9 mouse cellular contexts compared by ENCODE assay signal in the genomic region with DNA sequence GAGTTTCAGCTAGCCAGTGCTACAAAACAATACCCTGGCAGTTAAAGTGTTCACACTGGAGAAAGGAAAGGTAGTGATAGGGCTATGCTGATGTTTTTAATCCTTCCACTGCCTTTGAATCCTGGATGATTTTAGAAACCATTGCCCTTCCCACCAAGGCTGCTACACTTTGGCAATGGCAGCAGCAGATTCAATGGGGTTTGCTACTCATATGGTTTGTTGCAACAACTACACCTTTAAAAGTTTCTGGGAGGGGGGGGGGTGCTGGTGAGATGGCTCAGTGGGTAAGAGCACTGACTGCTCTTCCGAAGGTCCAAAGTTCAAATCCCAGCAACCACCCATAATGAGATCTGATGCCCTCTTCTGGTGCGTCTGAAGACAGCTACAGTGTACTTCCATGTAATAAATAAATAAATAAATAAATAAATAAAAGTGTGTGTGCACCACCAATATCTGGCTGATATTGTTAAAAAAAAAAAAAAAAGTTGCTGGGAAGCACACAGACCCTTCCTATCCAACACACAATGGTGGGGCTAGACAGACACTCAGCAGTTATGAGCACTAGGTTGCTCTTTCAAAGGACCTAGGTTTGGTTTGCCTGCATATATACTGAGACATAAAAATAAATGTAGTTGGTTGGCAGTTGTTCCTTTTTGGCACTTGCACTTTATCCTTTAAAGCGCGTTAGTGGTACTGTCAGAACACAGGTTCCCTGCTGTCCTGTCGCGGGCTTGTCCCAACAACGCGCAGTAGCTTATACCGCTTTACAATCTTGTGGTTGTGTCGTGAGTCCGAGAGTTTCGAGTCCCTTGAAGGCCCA. TPM values are rescaled to one million over a fixed set of nuclear protein-coding genes. Genes with fewer than 3 reads are reported as not detected.
DNase-seq lines count a peak whose midpoint lies in the region; ATAC-seq and TF ChIP-seq lines count a peak whose summit lies in the region.
"Had no signal": no experiment of that assay in that cellular context is flagged by ENCODE, and none has a peak within 500 bp of the region (broad histone marks: within the 10 kb centered on the region; RNA-seq: fewer than 3 reads in every experiment).

No protein-coding gene starts in this region.

- H3K9me3 ChIP-seq in hindbrain, embryonic 10.5 days: no peaks in the 10 kb centered on the region
- no peaks in the 10 kb centered on the region for H3K9me3 ChIP-seq in hindbrain, embryonic 11.5 days (ENCODE audit: control insufficient read depth, low read length)
- H3K9me3 ChIP-seq in hindbrain, postnatal 0 days (ENCODE audit: low read length): no peaks in the 10 kb centered on the region
- H3K9me3 ChIP-seq in liver, postnatal 0 days (ENCODE audit: low read length): no peaks in the 10 kb centered on the region

- intact Hi-C loops in gastrocnemius, postnatal 36 days (cut with DNase I): no loop called here

- ATAC-seq in hindbrain, embryonic 11.5 days (ENCODE audit: low FRiP score): no peak
- ATAC-seq in hindbrain, postnatal 0 days: no peak
- ATAC-seq in liver, postnatal 0 days: no peak

- H3K27ac ChIP-seq in hindbrain, embryonic 10.5 days: peak overlapping the region; percentile 45; the same call in 1 of the 2 replicates
- no peak overlapping the region for H3K27ac ChIP-seq in hindbrain, embryonic 11.5 days (ENCODE audit: low read depth, low read length)
- no peak overlapping the region for H3K27ac ChIP-seq in hindbrain, postnatal 0 days
- no peak overlapping the region for H3K27ac ChIP-seq in liver, postnatal 0 days (ENCODE audit: low read depth)

- H3K4me2 ChIP-seq in hindbrain, embryonic 11.5 days (replicated peaks; ENCODE audit: low read depth, low read length): no peak overlapping the region
- peak overlapping the region; percentile 90 for H3K4me2 ChIP-seq in hindbrain, postnatal 0 days (ENCODE audit: low read depth, low read length)
- H3K4me2 ChIP-seq in liver, postnatal 0 days (ENCODE audit: low read depth, low read length): peak overlapping the region; percentile 79; the same call in 1 of the 2 replicates

- no peak for DNase-seq in hindbrain, embryonic 10.5 days (ENCODE audit: low spot score)
- DNase-seq in hindbrain, embryonic 11.5 days (ENCODE audit: low spot score): no peak
- DNase-seq in ZHBTc4 (ENCODE audit: low read depth, low spot score): peak; percentile 35
- DNase-seq in hindbrain, postnatal 0 days (ENCODE audit: low spot score): no peak
- DNase-seq in liver, postnatal 0 days: no peak
- DNase-seq in thymus, postnatal 4 days: no peak
- DNase-seq in testis, postnatal 14 days (ENCODE audit: low spot score): no peak
- no peak for DNase-seq in gastrocnemius, postnatal 36 days

- peaks cover 13% of the 10 kb centered on the region for H3K4me1 ChIP-seq in hindbrain, embryonic 10.5 days (replicated peaks)
- H3K4me1 ChIP-seq in hindbrain, embryonic 11.5 days (replicated peaks; ENCODE audit: control insufficient read depth, insufficient read depth, low read length): no peaks in the 10 kb centered on the region
- peaks cover 8% of the 10 kb centered on the region; the same call in 1 of the 2 replicates for H3K4me1 ChIP-seq in hindbrain, postnatal 0 days (ENCODE audit: insufficient read depth, low read length)
- H3K4me1 ChIP-seq in liver, postnatal 0 days (ENCODE audit: insufficient read depth): 0 out of 2 replicates have a peak, but pooled peaks cover 5% of the 10 kb centered on the region

- no peak overlapping the region for H3K9ac ChIP-seq in hindbrain, embryonic 11.5 days (ENCODE audit: low read depth, low read length)
- H3K9ac ChIP-seq in hindbrain, postnatal 0 days (replicated peaks; ENCODE audit: low read length): no peak overlapping the region
- H3K9ac ChIP-seq in liver, postnatal 0 days (replicated peaks): no peak overlapping the region

- no peak for TF ChIP-seq EP300 in liver, postnatal 0 days (IDR thresholded peaks at IDR 0.05; ENCODE audit: low read depth)

- H3K27me3 ChIP-seq in hindbrain, embryonic 10.5 days (ENCODE audit: insufficient read depth, poor library complexity, severe bottlenecking): no peaks in the 10 kb centered on the region
- H3K27me3 ChIP-seq in hindbrain, embryonic 11.5 days (ENCODE audit: control insufficient read depth, insufficient read depth, low read length): no peaks in the 10 kb centered on the region
- no peaks in the 10 kb centered on the region for H3K27me3 ChIP-seq in hindbrain, postnatal 0 days (ENCODE audit: insufficient read depth, low read length)
- no peaks in the 10 kb centered on the region for H3K27me3 ChIP-seq in liver, postnatal 0 days (ENCODE audit: insufficient read depth, low read length)

- WGBS in hindbrain, embryonic 10.5 days: 78% methylated on average over 12 of the region's 12 CpGs
- WGBS in hindbrain, embryonic 11.5 days: 85% methylated on average over 12 of the region's 12 CpGs
- WGBS in hindbrain, postnatal 0 days: 69% methylated on average over 12 of the region's 12 CpGs
- 72% methylated on average over 12 of the region's 12 CpGs for WGBS in liver, postnatal 0 days (ENCODE audit: insufficient replicate concordance)

- H3K36me3 ChIP-seq in hindbrain, embryonic 10.5 days: peaks cover 69% of the 10 kb centered on the region
- H3K36me3 ChIP-seq in hindbrain, embryonic 11.5 days (ENCODE audit: control insufficient read depth, insufficient read depth, low read length): 0 out of 2 replicates have a peak, but pooled peaks cover 2% of the 10 kb centered on the region
- no peaks in the 10 kb centered on the region; the same call in 1 of the 2 replicates for H3K36me3 ChIP-seq in hindbrain, postnatal 0 days (ENCODE audit: insufficient read depth, low read length)
- H3K36me3 ChIP-seq in liver, postnatal 0 days (replicated peaks; ENCODE audit: insufficient read depth, low read length): peaks cover 33% of the 10 kb centered on the region

- peak overlapping the region; percentile 34 for H3K4me3 ChIP-seq in hindbrain, embryonic 10.5 days
- H3K4me3 ChIP-seq in hindbrain, embryonic 11.5 days (ENCODE audit: low read depth, low read length): no peak overlapping the region
- no peak overlapping the region for H3K4me3 ChIP-seq in hindbrain, postnatal 0 days (ENCODE audit: low read length)
- H3K4me3 ChIP-seq in liver, postnatal 0 days (ENCODE audit: low read depth, low read length): no peak overlapping the region

- no peak for TF ChIP-seq CTCF in hindbrain, postnatal 0 days (IDR thresholded peaks at IDR 0.05; ENCODE audit: low read depth)
- 0 out of 2 replicates have a peak, but pooled peaks have one; percentile 10 for TF ChIP-seq CTCF in liver, postnatal 0 days (IDR thresholded peaks at IDR 0.05; ENCODE audit: low read depth)

RNA-seq across cellular contexts. Expression of a gene that starts 1.1 kb away (rescaled TPM):
- 331 and 368 TPM in 2 replicates for polyA plus RNA-seq in hindbrain, embryonic 10.5 days (2016; fragmentation: Nextera tagmentation; extraction: Ambion mirVana)
- polyA plus RNA-seq in hindbrain, embryonic 11.5 days (2014; fragmentation: Nextera tagmentation; extraction: Ambion mirVana): 401 and 431 TPM in 2 replicates
- total RNA-seq in hindbrain, postnatal 0 days (2014; rRNA removed): 119 and 139 TPM in 2 replicates
- polyA plus RNA-seq in hindbrain, postnatal 0 days (2015; fragmentation: Nextera tagmentation; extraction: Ambion mirVana): 531 and 540 TPM in 2 replicates
- 172 and 179 TPM in 2 replicates for polyA plus RNA-seq in liver, postnatal 0 days (2015; fragmentation: Nextera tagmentation; extraction: Ambion mirVana)
- total RNA-seq in gastrocnemius, postnatal 36 days (2021): 100 to 1,000 TPM; 189 to 216 TPM

RNA-seq across cellular contexts. Expression of a gene that starts 6.6 kb away (rescaled TPM):
- 119 and 120 TPM in 2 replicates for polyA plus RNA-seq in hindbrain, embryonic 10.5 days (2016; fragmentation: Nextera tagmentation; extraction: Ambion mirVana)
- 104 TPM in 2 replicates for polyA plus RNA-seq in hindbrain, embryonic 11.5 days (2014; fragmentation: Nextera tagmentation; extraction: Ambion mirVana)
- total RNA-seq in hindbrain, postnatal 0 days (2014; rRNA removed): 56.5 and 58.0 TPM in 2 replicates
- 78.8 and 79.8 TPM in 2 replicates for polyA plus RNA-seq in hindbrain, postnatal 0 days (2015; fragmentation: Nextera tagmentation; extraction: Ambion mirVana)
- polyA plus RNA-seq in liver, postnatal 0 days (2015; fragmentation: Nextera tagmentation; extraction: Ambion mirVana): 28.1 and 30.8 TPM in 2 replicates
- 10 to 100 TPM; 14.8 to 16.3 TPM for total RNA-seq in gastrocnemius, postnatal 36 days (2021)

RNA-seq across cellular contexts. Expression of a gene that starts 25.7 kb away (rescaled TPM):
- polyA plus RNA-seq in hindbrain, embryonic 10.5 days (2016; fragmentation: Nextera tagmentation; extraction: Ambion mirVana): 102 and 122 TPM in 2 replicates
- 65.9 and 76.2 TPM in 2 replicates for polyA plus RNA-seq in hindbrain, embryonic 11.5 days (2014; fragmentation: Nextera tagmentation; extraction: Ambion mirVana)
- 19.4 and 25.4 TPM in 2 replicates for total RNA-seq in hindbrain, postnatal 0 days (2014; rRNA removed)
- 31.4 and 36.4 TPM in 2 replicates for polyA plus RNA-seq in hindbrain, postnatal 0 days (2015; fragmentation: Nextera tagmentation; extraction: Ambion mirVana)
- 15.6 and 18.8 TPM in 2 replicates for polyA plus RNA-seq in liver, postnatal 0 days (2015; fragmentation: Nextera tagmentation; extraction: Ambion mirVana)
- 1 to 10 TPM; 4.3 to 7.3 TPM for total RNA-seq in gastrocnemius, postnatal 36 days (2021)

RNA-seq across cellular contexts. Expression of a gene that starts 28.8 kb away (rescaled TPM):
- 42.6 and 52.2 TPM in 2 replicates for polyA plus RNA-seq in hindbrain, embryonic 10.5 days (2016; fragmentation: Nextera tagmentation; extraction: Ambion mirVana)
- 21.8 and 30.8 TPM in 2 replicates for polyA plus RNA-seq in hindbrain, embryonic 11.5 days (2014; fragmentation: Nextera tagmentation; extraction: Ambion mirVana)
- total RNA-seq in hindbrain, postnatal 0 days (2014; rRNA removed): 5.3 and 7.3 TPM in 2 replicates
- polyA plus RNA-seq in hindbrain, postnatal 0 days (2015; fragmentation: Nextera tagmentation; extraction: Ambion mirVana): 2.3 and 3.8 TPM in 2 replicates
- polyA plus RNA-seq in liver, postnatal 0 days (2015; fragmentation: Nextera tagmentation; extraction: Ambion mirVana): 7.3 and 7.8 TPM in 2 replicates
- under 1 TPM; 0.74 to 0.87 TPM for total RNA-seq in gastrocnemius, postnatal 36 days (2021)

RNA-seq across cellular contexts. Expression of a gene that starts 42.1 kb away (rescaled TPM):
- 1.0 and 1.2 TPM in 2 replicates for polyA plus RNA-seq in hindbrain, embryonic 10.5 days (2016; fragmentation: Nextera tagmentation; extraction: Ambion mirVana)
- 0.73 and 0.99 TPM in 2 replicates for polyA plus RNA-seq in hindbrain, embryonic 11.5 days (2014; fragmentation: Nextera tagmentation; extraction: Ambion mirVana)
- total RNA-seq in hindbrain, postnatal 0 days (2014; rRNA removed): 0.11 and 0.31 TPM in 2 replicates
- polyA plus RNA-seq in hindbrain, postnatal 0 days (2015; fragmentation: Nextera tagmentation; extraction: Ambion mirVana): 0.38 and 0.40 TPM in 2 replicates
- not detected in 2 replicates for polyA plus RNA-seq in liver, postnatal 0 days (2015; fragmentation: Nextera tagmentation; extraction: Ambion mirVana)
- total RNA-seq in gastrocnemius, postnatal 36 days (2021): not detected
- polyA plus RNA-seq: macrophage had no signal
